Mouse (Mus musculus): Measurements from ENCODE around the gene Lingo3.
"Not testable (repeated sequence)": the region's sequence is repeated elsewhere in the genome, so short reads cannot be mapped to it uniquely, and the experiment has no call there.

Lingo3 gene

GRCm38 (mm10) chr10:80843087-80843930, 530 bp downstream of the Lingo3 start:
- in situ Hi-C loops (cut with MboI) = no loop called here

DNA sequence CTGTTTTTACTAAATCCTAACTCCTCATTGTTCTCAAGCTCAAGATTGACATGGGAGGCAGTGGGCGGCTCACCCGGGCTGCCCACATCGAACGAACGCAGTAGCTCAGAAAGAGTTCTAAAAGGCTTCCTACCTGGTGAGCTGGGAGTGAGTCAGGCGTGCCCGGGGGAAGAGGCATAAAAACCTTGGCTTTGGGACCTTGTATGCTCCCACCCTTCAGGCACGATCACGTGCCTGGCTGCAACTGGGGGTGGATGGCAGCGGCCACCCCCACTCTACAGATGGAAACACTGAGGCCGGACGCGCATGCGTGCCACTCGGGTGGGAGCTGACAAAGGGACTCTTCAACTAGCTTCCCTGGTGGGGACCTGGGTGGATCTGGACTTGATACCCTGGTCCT, 1.5 kb downstream of the Lingo3 start:
- in situ Hi-C loops (cut with MboI) = no loop called here

- in situ Hi-C loops (cut with MboI) = no loop called here
Measured at GRCm38 (mm10) chr10:80841685-80842084, 2.2 kb downstream of the Lingo3 start.

GRCm38 (mm10) chr10:80839848-80840247, 4.0 kb downstream of the Lingo3 start:
- in situ Hi-C loops (cut with MboI) = no loop called here

DNA sequence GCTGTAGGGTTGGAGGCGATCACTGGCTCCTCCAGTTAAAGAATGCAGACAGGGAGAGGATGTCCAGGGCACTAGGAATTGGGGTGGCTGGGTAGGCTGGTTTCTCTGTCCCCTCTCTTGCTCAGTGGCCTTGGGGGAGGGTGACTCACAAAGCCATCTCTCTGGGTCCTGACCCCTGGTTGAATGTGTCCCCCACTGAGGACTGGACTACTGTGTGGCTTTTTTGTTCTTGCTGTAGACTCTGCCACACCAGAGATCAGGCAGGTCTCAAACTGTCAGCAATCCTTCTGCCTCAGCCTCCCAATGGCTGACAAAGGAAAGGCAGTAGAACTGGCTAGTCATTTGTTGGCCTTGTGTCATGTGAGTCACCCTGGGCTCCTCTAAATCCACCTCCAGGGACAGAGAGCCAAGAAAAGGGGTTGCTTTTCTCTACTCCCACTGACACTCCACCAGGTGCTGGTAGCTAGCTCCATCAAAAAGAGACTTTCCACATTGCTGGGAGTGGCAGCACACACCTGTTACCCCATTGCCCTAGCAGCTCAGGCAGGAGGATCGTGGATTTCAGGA, 5.4 kb downstream of the Lingo3 start:
- in situ Hi-C loops (cut with MboI) = no loop called here

GRCm38 (mm10) chr10:80837827-80838226, 6.0 kb downstream of the Lingo3 start:
- in situ Hi-C loops (cut with MboI) = no loop called here

DNA sequence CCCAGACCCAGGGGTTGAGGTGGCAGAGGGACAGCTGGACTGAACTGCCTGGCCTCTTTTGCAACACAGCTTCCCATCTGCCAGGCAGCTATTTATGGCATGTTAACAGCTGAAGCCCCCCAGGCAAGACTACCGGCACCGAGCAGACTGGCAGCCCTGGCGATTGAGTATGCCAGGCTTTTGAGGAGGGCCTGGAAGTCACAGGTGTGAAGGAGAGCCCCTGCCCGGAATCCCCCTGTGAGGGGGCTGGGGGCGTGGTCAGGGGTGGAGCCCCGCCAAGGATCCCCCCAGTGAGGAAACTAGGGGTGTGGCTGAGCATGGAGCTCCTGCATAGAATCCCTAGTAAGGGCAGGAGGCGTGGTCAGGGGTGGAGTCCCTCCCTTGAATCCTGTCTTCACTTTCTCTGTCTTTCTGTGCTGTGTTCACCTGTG, 6.9 kb downstream of the Lingo3 start:
- in situ Hi-C loops (cut with MboI) = no loop called here

DNA sequence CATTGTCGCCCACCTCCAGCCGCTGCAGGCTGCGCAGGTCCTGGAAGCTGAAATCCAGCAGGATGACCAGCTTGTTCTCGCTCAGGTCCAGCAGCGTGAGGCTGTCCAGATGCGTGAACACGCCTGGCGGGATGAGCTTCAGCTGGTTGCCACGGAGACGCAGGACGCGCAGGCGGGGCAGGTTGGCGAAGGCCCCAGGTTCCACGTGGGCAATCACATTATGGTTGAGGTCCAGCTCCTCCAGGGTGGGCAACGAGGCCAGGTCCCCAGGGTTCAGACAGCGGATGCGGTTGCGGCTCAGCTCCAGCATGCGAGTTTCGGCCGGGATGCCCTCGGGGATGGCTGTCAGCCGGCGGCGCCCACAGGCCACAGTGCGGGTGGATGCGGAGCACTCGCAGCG, 8.2 kb downstream of the Lingo3 start:
- in situ Hi-C loops (cut with MboI) = no loop called here

- in situ Hi-C loops (cut with MboI) = no loop called here
Measured at GRCm38 (mm10) chr10:80832818-80833217, 11.0 kb downstream of the Lingo3 start.

GRCm38 (mm10) chr10:80831136-80831535, 12.7 kb downstream of the Lingo3 start:
- in situ Hi-C loops (cut with MboI) = no loop called here

GRCm38 (mm10) chr10:80829359-80830278, 14.2 kb downstream of the Lingo3 start:
- in situ Hi-C loops (cut with MboI) = no loop called here

DNA sequence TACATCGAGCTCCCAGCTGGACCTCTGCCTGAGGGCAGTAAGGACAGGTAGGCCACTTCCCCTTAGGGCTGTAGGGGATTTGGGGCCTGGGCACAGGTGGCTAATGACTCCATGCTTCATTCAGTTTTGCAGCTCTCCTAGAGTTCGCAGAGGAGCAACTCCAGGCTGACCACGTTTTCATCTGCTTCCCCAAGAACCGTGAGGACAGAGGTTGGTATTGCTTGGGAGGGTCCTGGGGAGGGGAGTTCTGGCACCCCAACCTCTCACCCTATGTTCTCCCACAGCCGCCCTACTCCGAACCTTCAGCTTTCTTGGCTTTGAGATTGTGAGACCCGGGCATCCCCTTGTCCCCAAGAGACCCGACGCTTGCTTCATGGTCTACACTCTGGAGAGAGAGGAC, 15.3 kb downstream of the Lingo3 start:
- in situ Hi-C loops (cut with MboI) = not testable (repeated sequence)

GRCm38 (mm10) chr10:80827870-80828420, 15.9 kb downstream of the Lingo3 start:
- in situ Hi-C loops (cut with MboI) = no loop called here

DNA sequence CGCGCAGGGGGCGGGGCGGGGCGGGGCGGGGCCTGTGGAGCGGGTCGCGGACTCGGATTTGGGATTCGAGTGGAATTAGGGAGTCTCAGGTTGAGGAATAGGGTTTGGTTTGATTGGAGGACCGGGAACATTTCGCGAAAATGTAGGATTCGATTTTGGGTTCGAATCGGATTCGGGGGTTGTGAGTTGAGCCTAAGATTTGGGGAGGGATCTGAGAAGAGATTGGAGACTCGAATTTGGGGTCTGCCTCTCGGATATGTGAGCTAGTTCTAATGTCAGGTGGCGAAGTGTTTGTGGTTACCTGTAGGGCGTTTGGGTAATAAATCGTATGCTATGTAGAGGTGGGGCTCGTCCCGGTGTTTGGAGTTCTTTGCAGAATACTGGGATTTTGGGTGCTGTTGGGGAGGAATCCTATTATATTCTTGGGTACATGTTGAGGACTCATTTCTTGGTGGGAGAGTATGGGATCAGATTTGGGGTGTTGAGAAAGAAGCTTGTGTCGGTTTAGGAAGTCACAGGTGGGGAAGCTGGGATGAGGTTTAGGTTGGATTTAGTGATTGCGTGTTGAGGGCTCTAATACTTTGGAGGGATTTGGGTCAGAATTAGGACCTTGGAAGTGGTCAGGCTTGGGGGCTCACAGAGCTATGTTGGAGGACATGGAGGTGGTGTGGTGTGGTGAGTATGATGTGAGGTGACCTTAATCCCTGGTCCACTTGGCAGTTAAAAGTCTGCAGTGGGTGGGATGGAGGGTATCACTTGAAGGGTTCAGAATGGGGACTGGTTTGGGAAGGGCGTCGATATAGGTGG, 16.6 kb downstream of the Lingo3 start:
- in situ Hi-C loops (cut with MboI) = no loop called here

DNA sequence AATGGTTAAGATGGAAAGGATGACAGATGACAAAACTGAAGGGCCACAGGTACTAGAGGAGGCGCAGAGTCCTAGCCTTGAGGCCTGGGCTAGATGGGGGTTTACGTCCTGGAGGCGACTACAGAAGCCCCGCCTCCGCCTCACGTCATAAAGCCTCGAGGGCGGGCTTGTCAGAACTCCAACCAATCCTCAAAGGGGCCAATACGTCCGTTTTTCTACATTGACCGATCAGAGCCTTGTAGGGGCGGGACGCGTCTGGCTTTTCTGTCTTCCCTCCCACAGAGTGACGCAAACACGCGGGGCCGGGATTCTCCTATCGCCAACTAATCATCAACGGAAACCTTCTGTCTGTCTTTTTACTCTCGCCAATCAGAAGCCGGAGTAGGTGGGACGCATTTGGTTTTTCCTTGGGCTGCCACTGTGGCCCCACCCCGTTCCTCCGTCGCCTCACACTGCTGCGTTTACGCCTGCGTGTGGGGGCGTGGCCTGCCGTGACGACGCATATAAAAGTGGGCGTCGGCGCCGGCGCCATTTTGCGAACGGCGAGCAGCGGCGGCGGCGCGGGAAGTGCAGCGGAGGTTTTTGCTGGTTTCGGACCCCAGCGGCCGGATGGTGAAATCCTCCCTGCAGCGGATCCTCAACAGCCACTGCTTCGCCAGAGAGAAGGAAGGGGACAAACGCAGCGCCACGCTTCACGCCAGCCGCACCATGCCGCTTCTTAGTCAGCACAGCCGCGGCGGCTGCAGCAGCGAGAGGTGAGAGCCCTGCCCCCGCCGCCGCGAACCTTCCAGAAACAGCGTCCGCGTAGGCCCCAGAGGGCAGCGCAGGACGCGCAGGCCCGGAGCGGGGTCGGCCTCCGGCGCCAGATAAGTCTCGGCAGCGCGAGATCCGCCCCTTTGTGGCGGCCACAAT, 17.4 kb downstream of the Lingo3 start, which contains the start of gene Oaz1:
Gene Oaz1, plus strand, starts transcription at position 506 of the 912 bp plus-strand sequence.
- in situ Hi-C loops (cut with MboI) = no loop called here

- in situ Hi-C loops (cut with MboI) = loop anchor here (5.0 kb wide), 1 partner anchor 52 kb away; no protein-coding TSS in a partner anchor
Measured at GRCm38 (mm10) chr10:80824827-80825226, 19.0 kb downstream of the Lingo3 start.

- in situ Hi-C loops (cut with MboI) = loop anchor here (5.0 kb wide), 1 partner anchor 53 kb away; no protein-coding TSS in a partner anchor
Measured at GRCm38 (mm10) chr10:80823847-80824643, 19.8 kb downstream of the Lingo3 start.

DNA sequence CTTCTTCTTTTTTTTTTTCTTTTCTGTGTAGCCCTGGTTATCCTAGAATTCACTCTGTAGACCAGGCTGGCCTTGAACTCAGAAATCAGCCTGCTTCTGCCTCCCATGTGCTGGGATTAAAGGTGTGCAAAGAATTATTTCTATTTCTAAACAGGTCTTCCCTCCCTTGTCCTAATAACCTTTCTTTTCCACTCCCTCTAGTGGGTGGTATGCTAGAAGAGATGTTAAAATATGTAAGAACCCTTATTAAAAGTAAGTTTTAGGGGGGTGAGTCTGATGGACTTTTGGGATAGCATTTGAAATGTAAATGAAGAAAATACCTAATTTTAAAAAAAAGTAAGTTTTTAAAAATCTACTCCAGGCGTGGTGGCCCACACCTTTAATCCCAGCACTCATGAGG, 20.5 kb downstream of the Lingo3 start:
- in situ Hi-C loops (cut with MboI) = loop anchor here (5.0 kb wide), 1 partner anchor 54 kb away; no protein-coding TSS in a partner anchor

GRCm38 (mm10) chr10:80822528-80822927, 21.3 kb downstream of the Lingo3 start:
- in situ Hi-C loops (cut with MboI) = loop anchor here (5.0 kb wide), 1 partner anchor 55 kb away; no protein-coding TSS in a partner anchor
